Mouse (Mus musculus) mouse trophoblast stem cell (cell line): ENCODE data around the gene Pard6b.
"Not testable (repeated sequence)": the region's sequence is repeated elsewhere in the genome, so short reads cannot be mapped to it uniquely, and the experiment has no call there.

Source experiments
- in situ Hi-C, 2 experiments: fragments of 300-500 bp; cut with MseI, MboI; formaldehyde crosslinking; loops; 2 replicates in 1 of 2; 3 replicates in 1 of 2; pipeline ENCODE4 v1.15.1; 2025

Pard6b gene

GRCm38 (mm10) chr2:168080431-168081246 is at the start of gene Pard6b:
Gene Pard6b (plus strand): TSS chr2:168081004.
- in situ Hi-C loops: no loop called here

GRCm38 (mm10) chr2:168031842-168032241 is 49.0 kb upstream of the Pard6b start:
- in situ Hi-C loops: no loop called here

GRCm38 (mm10) chr2:168033905-168034304 is 46.9 kb upstream of the Pard6b start:
- in situ Hi-C loops: no loop called here

- in situ Hi-C loops: no loop called here
Observed at GRCm38 (mm10) chr2:168035907-168036306, 44.9 kb upstream of the Pard6b start.

- in situ Hi-C loops: no loop called here
Observed at GRCm38 (mm10) chr2:168037063-168037462, 43.7 kb upstream of the Pard6b start.

- in situ Hi-C loops: no loop called here
Observed at GRCm38 (mm10) chr2:168040751-168041150, 40.1 kb upstream of the Pard6b start.

- in situ Hi-C loops: no loop called here
Observed at GRCm38 (mm10) chr2:168042019-168042418, 38.8 kb upstream of the Pard6b start.

- in situ Hi-C loops: no loop called here
Observed at GRCm38 (mm10) chr2:168044681-168045287, 36.0 kb upstream of the Pard6b start.

- in situ Hi-C loops: no loop called here
Observed at GRCm38 (mm10) chr2:168045357-168045756, 35.4 kb upstream of the Pard6b start.

GRCm38 (mm10) chr2:168045771-168046170 is 35.0 kb upstream of the Pard6b start:
- in situ Hi-C loops: no loop called here

GRCm38 (mm10) chr2:168046467-168046866 is 34.3 kb upstream of the Pard6b start:
- in situ Hi-C loops: no loop called here

- in situ Hi-C loops: no loop called here
Observed at GRCm38 (mm10) chr2:168049002-168049635, 31.7 kb upstream of the Pard6b start.

GRCm38 (mm10) chr2:168050000-168050942 is 30.5 kb upstream of the Pard6b start:
- in situ Hi-C loops: no loop called here

GRCm38 (mm10) chr2:168052156-168052555 is 28.6 kb upstream of the Pard6b start:
- in situ Hi-C loops: no loop called here

- in situ Hi-C loops: no loop called here
Observed at GRCm38 (mm10) chr2:168052689-168053088, 28.1 kb upstream of the Pard6b start.

GRCm38 (mm10) chr2:168054142-168054541 is 26.7 kb upstream of the Pard6b start:
- in situ Hi-C loops: no loop called here

- in situ Hi-C loops: no loop called here
Observed at GRCm38 (mm10) chr2:168055910-168056665, 24.7 kb upstream of the Pard6b start.

- in situ Hi-C loops: no loop called here
Observed at GRCm38 (mm10) chr2:168056666-168056933, 24.2 kb upstream of the Pard6b start.

- in situ Hi-C loops: not testable (repeated sequence)
Observed at GRCm38 (mm10) chr2:168057876-168058275, 22.9 kb upstream of the Pard6b start.

GRCm38 (mm10) chr2:168058488-168059199 is 22.2 kb upstream of the Pard6b start:
- in situ Hi-C loops: no loop called here
